Mouse (Mus musculus): Measurements from ENCODE around the gene Nyx. TPM values are rescaled to one million over a fixed set of nuclear protein-coding genes. Genes with fewer than 3 reads are reported as not detected.

Gene Nyx
- polyA plus RNA-seq, 1 experiment = 0.01 TPM

- no peaks in the 10 kb centered on the region for H3K36me3 ChIP-seq (ENCODE audit: control insufficient read depth, insufficient read depth)
- TF ChIP-seq POLR2A (IDR thresholded peaks at IDR 0.05; ENCODE audit: insufficient read length, low read depth) (peak; percentile 47), USF1 (IDR thresholded peaks at IDR 0.05; ENCODE audit: low read depth) (no peak), CEBPB (IDR thresholded peaks at IDR 0.05; ENCODE audit: insufficient read depth, poor library complexity, severe bottlenecking) (no peak), REST (IDR thresholded peaks at IDR 0.05; ENCODE audit: insufficient read depth, insufficient read length) (no peak), SRF (IDR thresholded peaks at IDR 0.05; ENCODE audit: control insufficient read depth, insufficient read length, low read depth) (peak; percentile 48), MYOG (IDR thresholded peaks at IDR 0.05; ENCODE audit: control insufficient read depth in 1 of 3, insufficient read depth in 1 of 3, insufficient read length in 2 of 3, low read depth in 2 of 3) (peak in 1 of 3 experiments; percentile 3), POLR2AphosphoS2 (IDR thresholded peaks at IDR 0.05; ENCODE audit: insufficient read length, low read depth) (peak; percentile 39), E2F4 (IDR thresholded peaks at IDR 0.05; ENCODE audit: insufficient read depth) (no peak)
- peak overlapping the region; percentile 76 for H3K4me2 ChIP-seq (ENCODE audit: low read depth)
- H3ac ChIP-seq (ENCODE audit: control insufficient read depth, insufficient read length) = peak overlapping the region; percentile 7
- no peaks in the 10 kb centered on the region for H3K27me3 ChIP-seq (ENCODE audit: control insufficient read depth, insufficient read depth, insufficient read length)
- peak overlapping the region; percentile 21 for H3K4me3 ChIP-seq
- H3K79me2 ChIP-seq (ENCODE audit: control insufficient read depth, insufficient read depth) = no peaks in the 10 kb centered on the region
Observed at GRCm38 (mm10) chrX:13461266-13462261, 4.3 kb upstream of the Nyx start.

DNA sequence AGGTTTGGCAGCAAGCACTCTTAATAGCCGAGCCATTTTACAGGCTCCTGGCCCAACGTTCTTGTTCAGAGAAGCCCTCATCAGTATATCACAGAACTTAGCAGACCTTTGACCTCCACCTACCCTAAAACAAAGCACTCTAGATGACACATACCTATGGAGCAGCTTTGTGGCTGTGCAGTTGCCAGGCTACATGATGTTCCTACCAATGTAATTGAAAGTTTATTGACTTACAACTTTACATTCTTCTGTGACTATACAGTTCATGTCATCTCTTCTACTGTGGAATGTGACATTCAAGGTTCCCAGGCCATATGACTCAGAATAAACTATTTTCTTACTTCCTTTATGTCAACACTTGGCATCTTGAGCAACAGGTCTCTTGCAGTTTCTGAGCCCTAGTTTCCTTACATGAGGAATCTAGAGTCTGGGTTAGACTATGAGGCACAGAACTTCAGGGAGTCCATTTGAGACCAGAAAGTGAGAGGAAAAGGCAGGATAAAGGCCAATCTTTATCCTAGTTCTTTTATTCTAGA is 2.9 kb upstream of the Nyx start:
- H3ac ChIP-seq (ENCODE audit: control insufficient read depth, insufficient read length) = no peak overlapping the region
- no peak for TF ChIP-seq CEBPB (IDR thresholded peaks at IDR 0.05; ENCODE audit: insufficient read depth, poor library complexity, severe bottlenecking)
- no peak for TF ChIP-seq SRF (IDR thresholded peaks at IDR 0.05; ENCODE audit: control insufficient read depth, insufficient read length, low read depth)
- no peak for TF ChIP-seq USF1 (IDR thresholded peaks at IDR 0.05; ENCODE audit: low read depth)
- TF ChIP-seq POLR2A (IDR thresholded peaks at IDR 0.05; ENCODE audit: insufficient read length, low read depth) = no peak
- TF ChIP-seq REST (IDR thresholded peaks at IDR 0.05; ENCODE audit: insufficient read depth, insufficient read length) = no peak
- no peak for TF ChIP-seq TCF12 (IDR thresholded peaks at IDR 0.05; ENCODE audit: insufficient read depth, poor library complexity, severe bottlenecking)
- TF ChIP-seq MAX (IDR thresholded peaks at IDR 0.05; ENCODE audit: low read depth) = no peak
- no peak for TF ChIP-seq E2F4 (IDR thresholded peaks at IDR 0.05; ENCODE audit: insufficient read depth)
- TF ChIP-seq MYOG (IDR thresholded peaks at IDR 0.05; ENCODE audit: control insufficient read depth in 1 of 3, insufficient read depth in 1 of 3, insufficient read length in 2 of 3, low read depth in 2 of 3) = no peak
- no peak for TF ChIP-seq POLR2AphosphoS2 (IDR thresholded peaks at IDR 0.05; ENCODE audit: insufficient read length, low read depth)
- no peak for TF ChIP-seq MYOD1 (IDR thresholded peaks at IDR 0.05; ENCODE audit: control insufficient read depth in 1 of 3, insufficient read length in 2 of 3, low read depth in 2 of 3)
- no peak for TF ChIP-seq TCF3 (IDR thresholded peaks at IDR 0.05; ENCODE audit: insufficient read length, low read depth)
- no peak overlapping the region for H3K4me3 ChIP-seq
- no peak overlapping the region for H3K4me2 ChIP-seq (ENCODE audit: low read depth)
- H3K27me3 ChIP-seq (ENCODE audit: control insufficient read depth, insufficient read depth, insufficient read length) = no peaks in the 10 kb centered on the region
- H3K36me3 ChIP-seq (ENCODE audit: control insufficient read depth, insufficient read depth) = no peaks in the 10 kb centered on the region
- H3K79me2 ChIP-seq (ENCODE audit: control insufficient read depth, insufficient read depth) = no peaks in the 10 kb centered on the region

GRCm38 (mm10) chrX:13466681-13467080 is 771 bp downstream of the Nyx start:
- no peaks in the 10 kb centered on the region for H3K79me2 ChIP-seq (ENCODE audit: control insufficient read depth, insufficient read depth)
- H3K27me3 ChIP-seq (ENCODE audit: control insufficient read depth, insufficient read depth, insufficient read length) = no peaks in the 10 kb centered on the region
- H3K4me2 ChIP-seq (ENCODE audit: low read depth) = no peak overlapping the region
- H3K4me3 ChIP-seq = no peak overlapping the region
- H3ac ChIP-seq (ENCODE audit: control insufficient read depth, insufficient read length) = no peak overlapping the region
- H3K36me3 ChIP-seq (ENCODE audit: control insufficient read depth, insufficient read depth) = no peaks in the 10 kb centered on the region
- TF ChIP-seq SRF (IDR thresholded peaks at IDR 0.05; ENCODE audit: control insufficient read depth, insufficient read length, low read depth) (no peak), POLR2A (IDR thresholded peaks at IDR 0.05; ENCODE audit: insufficient read length, low read depth) (no peak)

- Histone ChIP-seq H3ac (ENCODE audit: control insufficient read depth, insufficient read length) (no peak overlapping the region), H3K4me2 (ENCODE audit: low read depth) (no peak overlapping the region), H3K27me3 (ENCODE audit: control insufficient read depth, insufficient read depth, insufficient read length) (no peaks in the 10 kb centered on the region), H3K79me2 (ENCODE audit: control insufficient read depth, insufficient read depth) (no peaks in the 10 kb centered on the region), H3K4me3 (no peak overlapping the region), H3K36me3 (ENCODE audit: control insufficient read depth, insufficient read depth) (no peaks in the 10 kb centered on the region)
- TF ChIP-seq E2F4 (IDR thresholded peaks at IDR 0.05; ENCODE audit: insufficient read depth) (no peak), TCF12 (IDR thresholded peaks at IDR 0.05; ENCODE audit: insufficient read depth, poor library complexity, severe bottlenecking) (no peak), USF1 (IDR thresholded peaks at IDR 0.05; ENCODE audit: low read depth) (no peak), MAX (IDR thresholded peaks at IDR 0.05; ENCODE audit: low read depth) (no peak), POLR2AphosphoS2 (IDR thresholded peaks at IDR 0.05; ENCODE audit: insufficient read length, low read depth) (no peak), MYOG (IDR thresholded peaks at IDR 0.05; ENCODE audit: control insufficient read depth in 1 of 3, insufficient read depth in 1 of 3, insufficient read length in 2 of 3, low read depth in 2 of 3) (no peak), POLR2A (IDR thresholded peaks at IDR 0.05; ENCODE audit: insufficient read length, low read depth) (no peak), SRF (IDR thresholded peaks at IDR 0.05; ENCODE audit: control insufficient read depth, insufficient read length, low read depth) (no peak), REST (IDR thresholded peaks at IDR 0.05; ENCODE audit: insufficient read depth, insufficient read length) (no peak), MYOD1 (IDR thresholded peaks at IDR 0.05; ENCODE audit: control insufficient read depth in 1 of 3, insufficient read length in 2 of 3, low read depth in 2 of 3) (no peak), TCF3 (IDR thresholded peaks at IDR 0.05; ENCODE audit: insufficient read length, low read depth) (no peak), CEBPB (IDR thresholded peaks at IDR 0.05; ENCODE audit: insufficient read depth, poor library complexity, severe bottlenecking) (no peak)
Observed at GRCm38 (mm10) chrX:13467121-13467571, 1.2 kb downstream of the Nyx start.

Measured in myocyte (in vitro differentiated cells).